Mouse (Mus musculus) heart, embryonic 15.5 days (tissue): ENCODE measurements around the gene Mpped1. TPM values are rescaled to one million over a fixed set of nuclear protein-coding genes. Genes with fewer than 3 reads are reported as not detected.

Source experiments
- ATAC-seq: fragments of 200-750 bp; cut with Nextera tagmentation; replicated peaks from 2 replicates; pipeline ENCODE4 v1.8.0; 2017; ENCODE audit warnings: low read depth, moderate TSS enrichment; ENCODE audit not compliant: insufficient number of reproducible peaks, insufficient read depth, low FRiP score
- H3K27ac ChIP-seq: fragments of 300-500 bp; sonication (generic); 2 replicates; pipeline ENCODE4 v1.5.1; 2015; ENCODE audit warnings: mild to moderate bottlenecking, inconsistent platforms
- H3K27me3 ChIP-seq: fragments of 300-500 bp; sonication (generic); 2 replicates; pipeline ENCODE4 v1.6.1; 2015; ENCODE audit warnings: inconsistent platforms
- H3K36me3 ChIP-seq: fragments of 300-500 bp; sonication (generic); 2 replicates; pipeline ENCODE4 v1.6.1; 2015; ENCODE audit warnings: mild to moderate bottlenecking, inconsistent platforms
- H3K4me1 ChIP-seq: fragments of 300-500 bp; sonication (generic); replicated peaks from 2 replicates; pipeline ENCODE4 v1.6.1; 2015; ENCODE audit warnings: inconsistent platforms
- H3K4me2 ChIP-seq: fragments of 300-500 bp; sonication (generic); 2 replicates; pipeline ENCODE4 v1.6.1; 2015; ENCODE audit warnings: inconsistent platforms, mild to moderate bottlenecking, moderate library complexity
- H3K4me3 ChIP-seq: fragments of 300-500 bp; sonication (generic); 2 replicates; pipeline ENCODE4 v1.5.1; 2015; ENCODE audit warnings: mild to moderate bottlenecking, inconsistent platforms
- H3K9ac ChIP-seq: fragments of 300-500 bp; sonication (generic); 2 replicates; pipeline ENCODE4 v1.6.1; 2015; ENCODE audit warnings: mild to moderate bottlenecking, inconsistent platforms
- H3K9me3 ChIP-seq: fragments of 300-500 bp; sonication (generic); replicated peaks from 2 replicates; pipeline ENCODE4 v1.6.1; 2016; ENCODE audit warnings: inconsistent platforms
- WGBS: fragments of 180-500 bp; shearing (Covaris S2); methylation state at CpG from one replicate; pipeline ENCODE4 v1.1.7; 2015; ENCODE audit warnings: mixed read lengths; 5-methylcytosine and 5-hydroxymethylcytosine counted together
- polyA plus RNA-seq: library from polyadenylated mRNA; unstranded; fragments of >200 nt; fragmentation: Nextera tagmentation; extraction: Ambion mirVana; gene quantifications from 2 replicates; pipeline ENCODE4 v1.2.1, GENCODE M21; 2015

Gene Mpped1
- polyA plus RNA-seq, 1 experiment from 2014 or later: 0.15 TPM

GRCm38 (mm10) chr15:83846592-83846991 is 67.3 kb downstream of the Mpped1 start:
- Histone ChIP-seq H3K9me3 (no peaks in the 10 kb centered on the region), H3K27ac (no peak overlapping the region), H3K9ac (no peak overlapping the region), H3K36me3 (no peaks in the 10 kb centered on the region), H3K27me3 (peaks cover 15% of the 10 kb centered on the region; the same call in 1 of the 2 replicates), H3K4me1 (peaks cover 3% of the 10 kb centered on the region; the same call in 1 of the 2 replicates), H3K4me3 (no peak overlapping the region), H3K4me2 (no peak overlapping the region)
- no peak for ATAC-seq
- WGBS: 31% methylated on average over 8 of the region's 8 CpGs

- Histone ChIP-seq H3K27ac (no peak overlapping the region), H3K4me1 (peaks cover 3% of the 10 kb centered on the region; the same call in 1 of the 2 replicates), H3K9ac (no peak overlapping the region), H3K4me2 (no peak overlapping the region), H3K27me3 (peaks cover 6% of the 10 kb centered on the region; the same call in 1 of the 2 replicates), H3K4me3 (no peak overlapping the region), H3K9me3 (no peaks in the 10 kb centered on the region), H3K36me3 (no peaks in the 10 kb centered on the region)
- ATAC-seq: no peak
- WGBS: 53% methylated on average over 4 of the region's 4 CpGs
These were observed 68.2 kb downstream of the Mpped1 start for GRCm38 (mm10) chr15:83847512-83847911.

- Histone ChIP-seq H3K4me3 (no peak overlapping the region), H3K27ac (no peak overlapping the region), H3K9me3 (no peaks in the 10 kb centered on the region), H3K9ac (no peak overlapping the region), H3K36me3 (no peaks in the 10 kb centered on the region), H3K27me3 (0 out of 2 replicates have a peak, but pooled peaks cover 1% of the 10 kb centered on the region), H3K4me2 (no peak overlapping the region), H3K4me1 (peaks cover 3% of the 10 kb centered on the region; the same call in 1 of the 2 replicates)
- WGBS: 68% methylated on average over 9 of the region's 9 CpGs
- ATAC-seq: no peak
These were observed 68.9 kb downstream of the Mpped1 start for GRCm38 (mm10) chr15:83848193-83848592.

DNA sequence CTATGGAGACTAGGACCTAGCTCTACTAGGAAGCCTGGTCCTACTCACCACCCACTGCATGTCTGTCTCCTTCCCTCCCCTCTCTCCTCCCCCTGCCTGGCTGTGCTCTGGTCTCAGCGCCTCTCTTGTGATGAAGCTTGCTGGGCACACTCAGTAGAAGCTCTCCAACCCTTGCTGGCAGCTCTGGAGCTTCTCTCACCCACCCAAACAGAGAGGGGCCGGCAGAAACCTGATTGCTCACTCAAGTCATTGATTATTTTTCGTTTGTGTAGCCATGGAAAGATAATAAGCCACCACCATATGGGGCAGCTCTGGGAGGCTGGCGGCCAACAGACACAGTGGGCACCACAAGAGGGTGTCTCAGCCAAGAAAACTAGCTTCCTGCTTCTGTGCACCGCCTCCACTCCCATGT is 74.1 kb downstream of the Mpped1 start:
- WGBS: 62% methylated on average over 5 of the region's 5 CpGs

GRCm38 (mm10) chr15:83857129-83857528 is 77.9 kb downstream of the Mpped1 start:
- 16% methylated on average over 8 of the region's 8 CpGs for WGBS
- no peaks in the 10 kb centered on the region for H3K9me3 ChIP-seq
- no peak overlapping the region for H3K27ac ChIP-seq
- peaks cover 4% of the 10 kb centered on the region; the same call in 1 of the 2 replicates for H3K27me3 ChIP-seq
- H3K9ac ChIP-seq: no peak overlapping the region
- no peaks in the 10 kb centered on the region for H3K36me3 ChIP-seq
- no peaks in the 10 kb centered on the region for H3K4me1 ChIP-seq
- ATAC-seq: no peak
- H3K4me2 ChIP-seq: no peak overlapping the region
- no peak overlapping the region for H3K4me3 ChIP-seq

More for the DNA sequence above, 74.1 kb downstream of the Mpped1 start:
- no peak overlapping the region for H3K4me3 ChIP-seq
- no peak for ATAC-seq
- H3K36me3 ChIP-seq: no peaks in the 10 kb centered on the region
- H3K9me3 ChIP-seq: no peaks in the 10 kb centered on the region
- peaks cover 4% of the 10 kb centered on the region; the same call in 1 of the 2 replicates for H3K27me3 ChIP-seq
- no peak overlapping the region for H3K27ac ChIP-seq
- H3K4me1 ChIP-seq: no peaks in the 10 kb centered on the region
- no peak overlapping the region for H3K9ac ChIP-seq
- H3K4me2 ChIP-seq: no peak overlapping the region

- H3K9ac ChIP-seq: no peak overlapping the region
- 79% methylated on average over 5 of the region's 5 CpGs for WGBS
- no peaks in the 10 kb centered on the region for H3K36me3 ChIP-seq
- H3K27me3 ChIP-seq: peaks cover 6% of the 10 kb centered on the region
- no peak overlapping the region for H3K4me3 ChIP-seq
- H3K4me2 ChIP-seq: no peak overlapping the region
- H3K27ac ChIP-seq: no peak overlapping the region
- H3K4me1 ChIP-seq: no peaks in the 10 kb centered on the region
- ATAC-seq: no peak
- H3K9me3 ChIP-seq: no peaks in the 10 kb centered on the region
These were observed 86.4 kb downstream of the Mpped1 start for GRCm38 (mm10) chr15:83865626-83866025.

- Histone ChIP-seq H3K9ac (no peak overlapping the region), H3K27me3 (peaks cover 16% of the 10 kb centered on the region), H3K4me1 (no peaks in the 10 kb centered on the region), H3K4me2 (no peak overlapping the region), H3K9me3 (no peaks in the 10 kb centered on the region), H3K36me3 (no peaks in the 10 kb centered on the region), H3K27ac (no peak overlapping the region), H3K4me3 (no peak overlapping the region)
- WGBS: 6% methylated on average over 17 of the region's 17 CpGs
- ATAC-seq: no peak
These were observed 91.7 kb downstream of the Mpped1 start for GRCm38 (mm10) chr15:83870936-83871335.

DNA sequence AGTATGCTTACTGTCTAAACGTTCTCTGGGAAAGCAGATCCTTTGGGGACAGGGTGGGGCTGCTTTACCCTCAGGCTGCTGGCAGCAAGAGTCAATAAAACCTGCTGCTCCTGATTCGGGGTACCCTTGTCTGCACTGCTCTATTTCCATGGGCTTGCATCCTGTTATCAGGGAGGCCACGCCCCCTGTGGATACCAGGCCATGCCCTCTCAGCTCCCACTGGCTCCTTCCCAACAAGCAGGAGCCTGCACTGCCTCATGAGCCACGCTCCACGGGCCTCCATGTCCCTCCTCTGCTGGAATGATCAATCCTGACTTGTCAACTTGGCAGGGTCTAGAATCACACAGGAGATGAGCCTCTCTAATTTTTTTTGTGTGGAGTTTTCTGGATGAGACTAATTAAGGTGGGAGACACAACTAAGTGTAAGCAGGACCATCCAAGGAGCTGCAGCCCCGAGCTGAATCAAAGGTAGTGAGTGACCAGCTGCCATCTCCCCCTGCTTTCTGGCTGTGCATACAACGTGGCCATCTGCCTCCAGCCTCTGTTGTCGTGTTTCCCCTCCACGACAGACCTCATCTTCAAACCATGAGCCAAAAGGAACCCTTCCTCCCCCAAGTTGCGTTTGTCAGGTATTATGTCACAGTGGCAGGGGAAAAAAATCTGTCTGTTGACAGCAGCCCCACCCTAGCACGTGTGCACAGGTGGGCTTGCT is 98.0 kb downstream of the Mpped1 start:
- Histone ChIP-seq H3K9ac (no peak overlapping the region), H3K27me3 (no peaks in the 10 kb centered on the region), H3K4me1 (no peaks in the 10 kb centered on the region), H3K4me2 (no peak overlapping the region), H3K4me3 (no peak overlapping the region), H3K36me3 (no peaks in the 10 kb centered on the region), H3K27ac (no peak overlapping the region), H3K9me3 (no peaks in the 10 kb centered on the region)
- no peak for ATAC-seq
- 46% methylated on average over 11 of the region's 11 CpGs for WGBS

DNA sequence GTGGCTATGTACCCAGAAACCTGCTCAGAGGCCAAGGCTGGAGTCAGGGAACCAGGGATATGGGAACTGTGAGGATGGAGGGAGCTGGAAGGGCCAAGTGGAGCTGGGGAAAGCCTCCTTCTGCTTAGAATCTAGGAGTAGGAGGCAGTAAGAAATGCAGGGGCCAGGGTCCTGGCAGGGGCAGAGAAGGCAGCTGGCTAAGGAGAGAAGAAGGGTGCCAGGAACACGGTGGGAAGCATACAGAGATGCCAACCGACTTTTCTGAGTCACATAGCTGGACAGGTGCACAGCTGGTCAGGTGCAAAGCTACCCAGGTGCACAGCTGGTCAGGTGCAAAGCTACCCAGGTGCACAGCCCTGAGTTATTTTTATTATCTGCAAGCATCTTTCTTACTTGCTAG is 98.6 kb downstream of the Mpped1 start:
- no peak for ATAC-seq
- 78% methylated on average over 2 of the region's 2 CpGs for WGBS

GRCm38 (mm10) chr15:83879845-83880244 is 100.6 kb downstream of the Mpped1 start:
- no peaks in the 10 kb centered on the region for H3K27me3 ChIP-seq
- H3K4me3 ChIP-seq: no peak overlapping the region
- no peak overlapping the region for H3K9ac ChIP-seq
- no peak overlapping the region for H3K27ac ChIP-seq
- no peaks in the 10 kb centered on the region for H3K9me3 ChIP-seq
- H3K4me2 ChIP-seq: no peak overlapping the region
- no peak for ATAC-seq
- 15% methylated on average over 5 of the region's 5 CpGs for WGBS
- H3K4me1 ChIP-seq: no peaks in the 10 kb centered on the region
- no peaks in the 10 kb centered on the region for H3K36me3 ChIP-seq

More for the DNA sequence above, 98.6 kb downstream of the Mpped1 start:
- Histone ChIP-seq H3K4me3 (no peak overlapping the region), H3K4me1 (no peaks in the 10 kb centered on the region), H3K27me3 (no peaks in the 10 kb centered on the region), H3K9ac (no peak overlapping the region), H3K36me3 (no peaks in the 10 kb centered on the region), H3K9me3 (no peaks in the 10 kb centered on the region), H3K4me2 (no peak overlapping the region), H3K27ac (no peak overlapping the region)

GRCm38 (mm10) chr15:83883821-83884220 is 104.6 kb downstream of the Mpped1 start:
- 85% methylated on average over 8 of the region's 8 CpGs for WGBS
- no peak overlapping the region for H3K9ac ChIP-seq
- H3K4me1 ChIP-seq: no peaks in the 10 kb centered on the region
- no peaks in the 10 kb centered on the region; the same call in 1 of the 2 replicates for H3K27me3 ChIP-seq
- no peak for ATAC-seq
- H3K27ac ChIP-seq: no peak overlapping the region
- no peaks in the 10 kb centered on the region for H3K36me3 ChIP-seq
- H3K9me3 ChIP-seq: no peaks in the 10 kb centered on the region
- no peak overlapping the region for H3K4me2 ChIP-seq
- no peak overlapping the region for H3K4me3 ChIP-seq

DNA sequence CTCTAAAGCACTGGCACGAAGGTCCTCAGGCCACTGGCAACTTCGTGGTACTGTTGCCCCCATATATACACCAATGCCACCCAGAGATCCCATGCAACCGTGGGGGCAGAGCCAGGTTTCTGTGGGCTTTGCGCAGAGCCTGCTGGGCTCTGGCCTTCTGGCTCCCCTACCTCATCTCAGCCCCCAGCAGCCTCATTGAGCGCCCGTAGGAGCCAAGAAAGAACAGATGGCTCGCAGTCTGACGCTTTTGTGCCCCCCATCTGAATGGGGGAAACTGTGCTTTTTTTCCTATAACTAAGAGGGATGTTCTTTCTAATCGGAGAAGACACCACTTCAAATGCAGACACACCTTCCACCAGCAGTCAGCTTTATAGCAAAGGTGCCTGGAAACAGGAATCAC is 105.0 kb downstream of the Mpped1 start:
- Histone ChIP-seq H3K9ac (no peak overlapping the region), H3K36me3 (no peaks in the 10 kb centered on the region), H3K27ac (no peak overlapping the region), H3K27me3 (no peaks in the 10 kb centered on the region; the same call in 1 of the 2 replicates), H3K9me3 (no peaks in the 10 kb centered on the region), H3K4me3 (no peak overlapping the region), H3K4me2 (no peak overlapping the region), H3K4me1 (no peaks in the 10 kb centered on the region)
- no peak for ATAC-seq
- 79% methylated on average over 9 of the region's 9 CpGs for WGBS
